Mouse (Mus musculus) CD4-positive, CD25-positive, alpha-beta regulatory T cell, adult 4 months (primary cell): ENCODE results near the gene Vmn1r177. TPM values are rescaled to one million over a fixed set of nuclear protein-coding genes. Genes with fewer than 3 reads are reported as not detected.
"Not testable (repeated sequence)": the region's sequence is repeated elsewhere in the genome, so short reads cannot be mapped to it uniquely, and the experiment has no call there.

Source experiments
- ATAC-seq: one replicate; pipeline ENCODE4 v1.8.0; 2017
- polyA plus RNA-seq, 2 experiments: library from polyadenylated mRNA; unstranded; fragments of 100-300 nt; shearing (Covaris generic); gene quantifications; one replicate each; pipeline ENCODE4 v1.2.1; 2017

Gene Vmn1r177
- polyA plus RNA-seq, result not detected

DNA sequence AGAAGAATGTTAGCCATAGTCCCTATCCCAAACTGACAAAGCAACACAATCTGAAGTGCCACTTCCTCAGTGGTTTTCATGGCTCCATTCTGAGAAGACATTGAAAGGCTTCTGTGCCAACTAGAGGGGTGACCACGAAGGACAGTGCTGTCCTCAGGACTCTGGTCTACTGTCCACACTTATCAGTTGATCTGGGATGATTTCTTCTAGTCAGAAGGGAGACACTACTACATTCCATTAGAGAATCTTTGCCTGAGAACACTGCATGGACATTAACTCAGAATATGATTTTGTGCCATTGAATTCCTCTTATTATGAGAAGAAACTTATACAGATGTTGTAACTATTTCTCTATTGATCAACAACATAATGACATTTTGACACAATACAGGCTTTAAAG, at the start of gene Vmn1r177:
Gene Vmn1r177 (minus strand): TSS at position 101 of the 400 bp plus-strand sequence.
- ATAC-seq, result not testable (repeated sequence)

DNA sequence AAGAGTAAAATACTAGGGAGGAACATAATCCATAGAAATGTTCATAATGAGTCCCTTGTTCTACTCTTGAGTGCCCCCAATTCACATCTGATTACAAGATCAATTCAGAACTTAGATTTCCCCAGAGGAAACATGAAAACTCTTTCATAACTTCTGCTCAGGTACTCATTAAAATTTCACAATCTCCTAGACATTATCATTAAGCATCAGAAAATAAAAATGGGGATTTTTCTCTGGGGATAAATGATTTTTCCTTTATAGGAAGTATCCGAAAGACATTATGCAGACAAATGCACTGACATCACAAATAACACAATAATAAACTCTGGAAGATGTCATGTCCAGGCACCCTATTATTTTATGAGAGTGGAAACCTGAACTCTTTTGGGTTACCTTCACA, 25.5 kb upstream of the Vmn1r177 start, which contains the start of gene Vmn1r178:
Gene Vmn1r178 (plus strand): TSS at position 301 of the 400 bp plus-strand sequence.
- ATAC-seq, result no peak

DNA sequence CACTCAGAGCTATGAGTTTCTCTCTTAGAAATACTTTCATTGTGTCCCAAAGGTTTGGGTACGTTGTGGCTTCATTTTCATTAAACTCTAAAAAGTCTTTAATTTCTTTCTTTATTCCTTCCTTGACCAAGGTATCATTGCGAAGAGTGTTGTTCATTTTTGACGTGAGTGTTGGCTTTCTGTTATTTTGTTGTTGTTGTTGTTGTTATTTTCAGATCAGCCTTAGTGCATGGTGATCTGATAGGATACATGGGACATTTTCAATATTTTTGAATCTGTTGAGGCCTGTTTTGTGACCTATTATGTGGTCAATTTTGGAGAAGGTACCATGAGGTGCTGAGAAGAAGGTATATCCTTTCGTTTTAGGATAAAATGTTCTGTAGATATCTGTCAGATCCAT, 10.7 kb upstream of the Vmn1r177 start:
- ATAC-seq, result not testable (repeated sequence)

DNA sequence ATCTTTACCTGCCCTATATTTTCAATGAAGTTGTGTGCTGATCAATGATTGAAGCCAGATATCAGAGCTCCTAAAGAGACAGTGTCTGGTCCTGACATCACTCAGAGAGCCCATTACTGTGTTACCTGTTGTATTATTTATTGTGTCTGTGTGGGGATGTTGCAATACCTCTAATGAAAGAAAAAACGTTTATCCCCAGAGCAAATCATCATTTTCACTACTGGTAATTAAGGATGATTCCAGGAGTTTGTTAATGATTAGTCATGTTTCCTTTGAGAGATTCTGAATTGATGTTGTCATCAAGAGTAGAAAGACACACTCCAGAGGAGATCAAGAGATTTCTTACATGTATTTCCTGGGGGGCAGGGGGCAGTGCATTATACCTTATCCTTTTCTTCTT, 29.0 kb downstream of the Vmn1r177 start, which contains the start of gene Vmn1r176:
Gene Vmn1r176 (minus strand): TSS at position 101 of the 400 bp plus-strand sequence.
- not testable (repeated sequence) for ATAC-seq

Other genes with a start within 250 kb of the Vmn1r177 start
- gene Vmn1r171, start 235.7 kb downstream of the Vmn1r177 start, polyA plus RNA-seq, result not detected
- not detected for gene Vmn1r172, start 208.1 kb downstream of the Vmn1r177 start, polyA plus RNA-seq
- under 1 TPM in 1 of 2 experiments, not detected in 1; 0.08 TPM for gene Vmn1r173, start 165.7 kb downstream of the Vmn1r177 start, polyA plus RNA-seq
- gene Vmn1r174, start 114.2 kb downstream of the Vmn1r177 start, polyA plus RNA-seq, result not detected
- gene Vmn1r175, start 55.8 kb downstream of the Vmn1r177 start, polyA plus RNA-seq, result not detected
- not detected for gene Vmn1r176, start 29.1 kb downstream of the Vmn1r177 start, polyA plus RNA-seq
- not detected for gene Vmn1r178, start 25.6 kb upstream of the Vmn1r177 start, polyA plus RNA-seq
- gene Vmn1r179, start 60.5 kb upstream of the Vmn1r177 start, polyA plus RNA-seq, result under 1 TPM in 1 of 2 experiments, not detected in 1; 0.12 TPM
- not detected for gene Vmn1r180, start 84.2 kb upstream of the Vmn1r177 start, polyA plus RNA-seq
- not detected for gene Vmn1r181, start 108.2 kb upstream of the Vmn1r177 start, polyA plus RNA-seq
- gene V1rd19, start 135.2 kb upstream of the Vmn1r177 start, polyA plus RNA-seq, result not detected
- gene Vmn1r183, start 186.8 kb upstream of the Vmn1r177 start, polyA plus RNA-seq, result under 1 TPM in 1 of 2 experiments, not detected in 1; 0.05 TPM
- gene Zfp180, start 215.5 kb upstream of the Vmn1r177 start, polyA plus RNA-seq, result 10 to 100 TPM; 21.5 to 23.8 TPM
- 1 to 10 TPM; 1.3 to 2.4 TPM for gene Zfp112, start 245.9 kb upstream of the Vmn1r177 start, polyA plus RNA-seq